Mouse (Mus musculus): Measurements from ENCODE around the gene Pttg1ip.

The Pttg1ip gene

DNA sequence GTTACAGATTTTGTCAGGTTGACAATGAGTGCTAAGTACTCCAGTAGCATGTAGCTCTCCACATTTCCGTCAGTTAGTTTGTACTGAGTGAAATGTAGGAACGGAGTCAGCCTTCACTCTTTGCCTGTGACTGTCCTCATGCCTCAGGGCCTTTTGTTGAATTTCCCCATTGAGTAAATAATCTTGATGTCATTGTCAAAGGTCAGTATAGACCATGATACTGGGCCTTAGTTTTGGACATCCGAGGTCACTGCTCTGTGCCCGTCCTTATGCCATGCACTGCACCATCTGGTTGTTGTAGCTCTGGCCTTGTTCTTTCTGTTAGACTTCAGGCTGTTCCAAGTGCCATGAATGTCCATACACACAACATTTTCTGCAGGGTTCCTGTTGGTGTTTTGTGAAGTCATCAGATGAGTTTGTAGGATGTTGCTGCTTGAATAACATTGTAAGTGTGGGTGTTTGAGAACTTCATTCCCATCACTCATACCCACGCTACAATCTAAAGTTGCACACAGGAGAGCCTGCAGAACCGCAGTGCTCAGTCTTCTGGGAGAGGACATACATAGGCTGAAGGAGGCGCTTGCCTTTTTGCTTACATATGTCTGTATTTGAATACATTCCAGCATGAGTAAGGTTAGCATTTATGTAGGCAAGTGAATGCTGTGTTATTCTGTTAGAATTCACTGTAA, 54.9 kb downstream of the Pttg1ip start:
- DNase-seq (ENCODE audit: low read depth, low spot score) = no peak

DNA sequence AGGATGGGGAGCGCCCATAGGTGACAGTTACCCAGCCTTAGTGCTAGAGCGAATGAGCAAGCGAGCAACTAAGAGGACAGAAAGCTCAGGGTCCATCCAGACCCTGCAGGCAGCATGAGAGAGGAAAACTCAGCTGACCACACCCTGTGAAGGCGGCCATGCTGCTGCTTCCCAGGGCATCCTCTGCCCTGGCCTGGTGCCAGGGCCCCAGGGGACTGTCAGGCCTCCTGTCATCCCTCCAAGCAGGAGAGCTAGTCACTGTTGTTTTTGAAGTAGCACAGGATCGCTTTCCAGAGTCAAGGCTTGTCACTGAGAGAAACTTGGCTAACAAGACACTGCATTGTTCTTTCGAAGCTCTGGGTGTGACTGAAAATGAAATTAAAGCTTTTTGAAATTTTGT, 57.4 kb downstream of the Pttg1ip start:
- DNase-seq (ENCODE audit: low read depth, low spot score) = no peak

DNA sequence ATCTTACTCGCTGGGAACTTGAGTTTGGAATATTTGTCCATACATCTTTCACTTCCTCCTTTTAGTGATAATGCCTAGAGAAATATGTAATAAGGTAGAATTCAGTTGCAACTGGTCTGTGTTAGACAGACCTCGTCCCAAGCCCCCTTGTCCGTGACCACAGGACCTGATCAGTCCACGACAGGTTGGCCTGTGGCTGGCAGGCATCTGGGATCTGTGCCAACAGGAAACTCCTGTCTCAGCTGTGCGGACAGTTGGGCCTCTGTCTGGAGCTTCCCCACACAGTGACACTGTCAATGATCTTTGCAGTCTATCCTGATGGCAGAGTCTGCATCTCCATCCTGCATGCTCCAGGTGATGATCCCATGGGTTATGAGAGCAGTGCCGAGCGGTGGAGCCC, 61.6 kb downstream of the Pttg1ip start:
- DNase-seq (ENCODE audit: low read depth, low spot score) = no peak

DNA sequence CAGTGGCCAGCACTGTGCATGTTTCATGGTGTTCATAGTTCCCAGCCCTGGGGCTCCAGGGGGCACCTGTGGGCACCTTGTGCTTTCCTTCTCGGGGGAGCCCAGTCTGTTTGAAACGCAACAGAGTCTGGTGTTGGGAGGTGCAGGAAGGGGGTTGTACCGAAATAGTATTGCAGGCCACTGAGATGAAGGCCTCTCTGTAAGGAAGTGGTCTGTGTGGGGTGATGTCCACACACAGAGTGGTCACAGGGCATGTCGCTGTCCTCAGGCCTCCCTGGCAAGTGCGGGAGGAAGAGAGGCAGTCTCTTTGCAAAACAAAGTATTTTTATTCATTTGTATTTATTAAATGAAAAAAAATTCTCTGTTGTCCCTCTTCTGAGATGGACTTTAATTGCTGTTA, 64.1 kb downstream of the Pttg1ip start:
- no peak for DNase-seq (ENCODE audit: low read depth, low spot score)

DNA sequence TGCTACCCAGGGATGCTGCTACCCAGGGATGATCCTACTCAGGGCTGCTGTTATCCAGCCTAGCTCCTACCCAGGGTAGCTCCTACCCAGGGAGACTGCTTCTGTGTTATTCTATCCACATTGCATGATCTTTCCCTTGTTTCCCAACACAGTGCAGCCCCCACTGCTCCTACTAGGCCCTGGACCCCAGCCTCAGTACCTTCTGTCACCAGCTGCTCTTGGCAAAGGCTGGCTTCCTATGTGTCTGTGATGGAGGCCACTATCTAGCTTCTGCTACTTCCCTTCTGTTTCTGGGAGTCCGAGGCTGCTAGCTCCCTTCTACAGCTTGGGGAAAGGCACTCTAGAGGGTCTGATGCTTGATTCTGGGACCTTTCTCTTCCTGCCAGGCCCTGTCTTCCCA, 65.9 kb downstream of the Pttg1ip start:
- DNase-seq (ENCODE audit: low read depth, low spot score) = no peak

DNA sequence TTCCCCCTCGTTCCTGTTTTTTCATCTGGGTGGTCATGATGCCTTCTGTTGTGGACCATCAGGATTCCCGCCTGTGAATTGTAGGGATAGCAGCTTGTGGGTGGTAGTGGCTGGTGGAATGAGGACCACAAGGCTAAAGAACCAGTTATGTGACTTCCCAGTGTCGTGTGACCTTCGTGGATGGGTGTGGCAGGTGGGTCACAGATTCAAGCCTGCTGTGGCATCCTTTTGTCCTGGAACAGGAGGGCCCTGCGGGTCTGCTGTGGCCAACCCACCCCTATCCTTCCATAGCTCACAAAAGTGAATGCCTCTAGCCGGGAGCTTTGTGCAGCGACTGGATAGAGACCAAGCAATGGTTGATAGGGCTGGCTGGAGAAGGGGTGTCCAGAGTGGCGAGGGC, 66.4 kb downstream of the Pttg1ip start:
- no peak for DNase-seq (ENCODE audit: low read depth, low spot score)

Measured in c-Kit-negative CD71-positive TER-119-positive erythroid progenitor cells, embryonic 14.5 days (primary cell).